Mouse (Mus musculus) Patski (cell line): ENCODE results near the gene Myh4. TPM values are rescaled to one million over a fixed set of nuclear protein-coding genes. Genes with fewer than 3 reads are reported as not detected.

Experiments used
- ATAC-seq: fragments of 100-300 bp; one replicate; pipeline ENCODE4 v1.8.0; 2021
- CTCF ChIA-PET: fragments of 350-600 bp; sonication (Branson Sonifier 250); formaldehyde crosslinking; loops from one replicate; lab custom pipeline; 2022; ENCODE audit warnings: inconsistent platforms; lab: Charles Lee
- POLR2A ChIA-PET: fragments of 350-600 bp; sonication (Branson Sonifier 250); formaldehyde crosslinking; loops from one replicate; lab custom pipeline; 2022; ENCODE audit warnings: antibody characterized with exemption, inconsistent platforms; lab: Charles Lee
- DNase-seq: peaks from one replicate; pipeline ENCODE4 v3.0.0-alpha.2; 2011; ENCODE audit warnings: low read depth, low spot score
- H3K27me3 ChIP-seq: fragments of 371-371 bp; one replicate; pipeline ENCODE4 v1.5.1; 2021
- CTCF ChIP-seq: fragments of 100-300 bp; IDR thresholded peaks from one replicate; pipeline ENCODE4 v1.5.1; 2021
- in situ Hi-C: fragments of 300-500 bp; cut with MboI; formaldehyde crosslinking; loops from 3 replicates; pipeline ENCODE4 v1.11.1; 2018; ENCODE audit warnings: low pct_unique_long_range_greater_than_20kb, mixed read lengths
- polyA plus RNA-seq: library from polyadenylated mRNA; unstranded; gene quantifications from one replicate; pipeline ENCODE4 v1.2.3, GENCODE M21; 2021

Myh4 gene
- not detected for polyA plus RNA-seq

- H3K27me3 ChIP-seq: peaks cover 13% of the 10 kb centered on the region
- POLR2A ChIA-PET: interaction anchor here (0.6 kb wide), 1 partner anchor 9 kb away, joined by 3 read pairs; no protein-coding TSS in a partner anchor
- DNase-seq: no peak
- no peak for ATAC-seq
- CTCF ChIA-PET: interaction anchor here (2.0 kb wide), 1 partner anchor 17 kb away, joined by 4 read pairs; no protein-coding TSS in a partner anchor
- in situ Hi-C loops: no loop called here
- no peak for TF ChIP-seq CTCF
Observed at GRCm38 (mm10) chr11:67237481-67238079, at the start of gene Myh4. Gene Myh4, plus strand, starts transcription at chr11:67238029.

- ChIA-PET POLR2A (no interaction called here), CTCF (no interaction called here)
- TF ChIP-seq CTCF: no peak
- DNase-seq (no peak), ATAC-seq (no peak)
- H3K27me3 ChIP-seq: peaks cover 30% of the 10 kb centered on the region
- in situ Hi-C loops: no loop called here
Observed at GRCm38 (mm10) chr11:67190316-67190715, 47.5 kb upstream of the Myh4 start.

GRCm38 (mm10) chr11:67190814-67191213, 47.0 kb upstream of the Myh4 start:
- TF ChIP-seq CTCF: no peak
- ATAC-seq: no peak
- no peak for DNase-seq
- POLR2A ChIA-PET: no interaction called here
- in situ Hi-C loops: no loop called here
- H3K27me3 ChIP-seq: peaks cover 33% of the 10 kb centered on the region
- CTCF ChIA-PET: no interaction called here

GRCm38 (mm10) chr11:67191496-67191895, 46.3 kb upstream of the Myh4 start:
- in situ Hi-C loops: no loop called here
- ATAC-seq (no peak), DNase-seq (no peak)
- ChIA-PET CTCF (no interaction called here), POLR2A (no interaction called here)
- H3K27me3 ChIP-seq: peaks cover 33% of the 10 kb centered on the region
- no peak for TF ChIP-seq CTCF

- in situ Hi-C loops: no loop called here
- ChIA-PET CTCF (no interaction called here), POLR2A (no interaction called here)
- DNase-seq (no peak), ATAC-seq (no peak)
- peaks cover 30% of the 10 kb centered on the region for H3K27me3 ChIP-seq
- no peak for TF ChIP-seq CTCF
Observed at GRCm38 (mm10) chr11:67199321-67199720, 38.5 kb upstream of the Myh4 start.

GRCm38 (mm10) chr11:67199752-67200151, 38.1 kb upstream of the Myh4 start, which contains the start of gene Myh1:
Gene Myh1, plus strand, starts transcription at chr11:67200052.
- peaks cover 26% of the 10 kb centered on the region for H3K27me3 ChIP-seq
- no peak for TF ChIP-seq CTCF
- ChIA-PET POLR2A (no interaction called here), CTCF (no interaction called here)
- DNase-seq: no peak
- in situ Hi-C loops: no loop called here
- no peak for ATAC-seq

- no peak for ATAC-seq
- no peak for TF ChIP-seq CTCF
- ChIA-PET CTCF (interaction anchor here (1.6 kb wide), 1 partner anchor 10 kb away, joined by 3 read pairs; no protein-coding TSS in a partner anchor), POLR2A (no interaction called here)
- no peak for DNase-seq
- in situ Hi-C loops: no loop called here
- H3K27me3 ChIP-seq: peaks cover 14% of the 10 kb centered on the region
Observed at GRCm38 (mm10) chr11:67204766-67205165, 33.1 kb upstream of the Myh4 start.

GRCm38 (mm10) chr11:67221803-67222202, 16.0 kb upstream of the Myh4 start:
- DNase-seq (no peak), ATAC-seq (no peak)
- ChIA-PET POLR2A (no interaction called here), CTCF (no interaction called here)
- H3K27me3 ChIP-seq: peaks cover 12% of the 10 kb centered on the region
- in situ Hi-C loops: no loop called here
- no peak for TF ChIP-seq CTCF

GRCm38 (mm10) chr11:67224466-67224865, 13.4 kb upstream of the Myh4 start:
- no peak for DNase-seq
- H3K27me3 ChIP-seq: peaks cover 3% of the 10 kb centered on the region
- CTCF ChIA-PET: interaction anchor here (1.4 kb wide), 1 partner anchor 16 kb away, joined by 3 read pairs; no protein-coding TSS in a partner anchor
- in situ Hi-C loops: no loop called here
- no peak for TF ChIP-seq CTCF
- no peak for ATAC-seq
- POLR2A ChIA-PET: no interaction called here

GRCm38 (mm10) chr11:67228731-67229130, 9.1 kb upstream of the Myh4 start:
- ATAC-seq: no peak
- no peak for TF ChIP-seq CTCF
- ChIA-PET POLR2A (no interaction called here), CTCF (no interaction called here)
- in situ Hi-C loops: no loop called here
- H3K27me3 ChIP-seq: peaks cover 21% of the 10 kb centered on the region
- no peak for DNase-seq

GRCm38 (mm10) chr11:67229166-67229565, 8.7 kb upstream of the Myh4 start:
- in situ Hi-C loops: no loop called here
- no peak for ATAC-seq
- POLR2A ChIA-PET: no interaction called here
- CTCF ChIA-PET: no interaction called here
- H3K27me3 ChIP-seq: peaks cover 21% of the 10 kb centered on the region
- no peak for DNase-seq
- TF ChIP-seq CTCF: no peak
